8 mouse cellular contexts compared by ENCODE assay signal in the genomic region with DNA sequence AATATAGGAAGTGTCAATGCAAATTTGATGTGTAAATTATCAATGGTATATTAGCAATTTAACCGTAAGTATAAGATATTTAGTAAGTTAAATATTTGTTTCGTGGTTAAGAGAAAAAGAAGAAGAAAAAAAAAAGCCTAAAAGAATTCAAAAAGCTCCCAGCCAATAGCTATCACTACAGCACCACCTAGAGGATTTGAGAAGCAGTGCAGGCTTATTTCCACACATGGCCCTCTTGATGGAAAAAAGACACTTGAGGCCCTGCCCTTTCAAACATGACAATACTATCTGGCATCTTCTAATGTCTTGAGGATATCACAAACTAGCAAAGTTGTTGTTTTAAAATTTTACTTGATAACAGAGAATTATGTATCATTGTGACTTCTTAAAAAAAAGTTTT. TPM values are rescaled to one million over a fixed set of nuclear protein-coding genes. Genes with fewer than 3 reads are reported as not detected.
DNase-seq lines count a peak whose midpoint lies in the region; ATAC-seq and TF ChIP-seq lines count a peak whose summit lies in the region.

No protein-coding gene starts in this region.

- no peak for ATAC-seq in frontal cortex, adult (ENCODE audit: low TSS enrichment)

- no peak overlapping the region for H3K27ac ChIP-seq in ES-E14 (ENCODE audit: insufficient read depth, low read depth, low read length, poor library complexity, severe bottlenecking)

- no peak overlapping the region for H3K9ac ChIP-seq in ES-E14 (ENCODE audit: insufficient read depth, low read depth, low read length, poor library complexity, severe bottlenecking)

- in situ Hi-C loops in ES-E14 (cut with MboI; ENCODE audit: low sequenced_read_pairs in 2 of 2, unreplicated experiment in 2 of 2), result no loop called here

- intact Hi-C loops in gastrocnemius, postnatal 36 days (cut with DNase I), result loop anchor here (5.0 to 10.0 kb wide), 2 partner anchors 178 to 391 kb away; no protein-coding TSS in a partner anchor

- no peaks in the 10 kb centered on the region for H3K36me3 ChIP-seq in ES-E14 (ENCODE audit: control insufficient read depth, insufficient read depth, low read length, poor library complexity, severe bottlenecking)

- H3K4me3 ChIP-seq in ES-E14 (ENCODE audit: insufficient read depth in 1 of 2, low read depth in 1 of 2, low read length in 2 of 2, poor library complexity in 1 of 2, severe bottlenecking in 1 of 2), result no peak overlapping the region

- H3K4me1 ChIP-seq in ES-E14 (ENCODE audit: control insufficient read depth in 2 of 2, insufficient read depth in 2 of 2, low read length in 2 of 2, poor library complexity in 1 of 2), result no peaks in the 10 kb centered on the region

- H3K9me3 ChIP-seq in ES-E14 (ENCODE audit: control insufficient read depth, insufficient read depth, low read depth, low read length), result no peaks in the 10 kb centered on the region

- peak; percentile 19 for DNase-seq in kidney, postnatal 14 days
- DNase-seq in kidney, postnatal 10 days, result no peak
- DNase-seq in ES-E14 (ENCODE audit: low read depth, low spot score), result no peak
- peak; percentile 38 for DNase-seq in embryo, embryonic 9.5 days (ENCODE audit: extremely low spot score)
- DNase-seq in lung, postnatal 36 days, result peak; percentile 41
- no peak for DNase-seq in thymus, postnatal 25 days
- DNase-seq in gastrocnemius, postnatal 36 days, result no peak

TF ChIP-seq in ES-E14, 5 proteins besides CTCF, POLR2A, EP300 and RAD21:
- TF ChIP-seq ZC3H11A (IDR thresholded peaks at IDR 0.05; ENCODE audit: borderline replicate concordance, low read depth, low read length) (0 out of 2 replicates have a peak, but pooled peaks have one; percentile 27), MAFK (IDR thresholded peaks at IDR 0.05; ENCODE audit: insufficient read depth, low read depth, low read length) (no peak), HCFC1 (IDR thresholded peaks at IDR 0.05; ENCODE audit: borderline replicate concordance, insufficient read depth, low read length) (no peak), ZNF384 (IDR thresholded peaks at IDR 0.05; ENCODE audit: low read depth, low read length) (peak; percentile 72; the same call in 1 of the 2 replicates)

RNA-seq across cellular contexts. Expression of a gene that starts 20.7 kb away (rescaled TPM):
- not detected in 2 replicates for total RNA-seq in ES-E14 (2012; rRNA removed)
- total RNA-seq in gastrocnemius, postnatal 36 days (2021), result not detected

Comparison
In these comparisons a context has a peak if more than half of its experiments do, and no peak if none do; other contexts are left out.
1. DNase-seq: peak in kidney, postnatal 14 days (single experiment), embryo, embryonic 9.5 days (single experiment) and lung, postnatal 36 days (single experiment); none in kidney, postnatal 10 days (single experiment), ES-E14 (single experiment), thymus, postnatal 25 days (single experiment) and gastrocnemius, postnatal 36 days (0 of 2).